In the genomic region with DNA sequence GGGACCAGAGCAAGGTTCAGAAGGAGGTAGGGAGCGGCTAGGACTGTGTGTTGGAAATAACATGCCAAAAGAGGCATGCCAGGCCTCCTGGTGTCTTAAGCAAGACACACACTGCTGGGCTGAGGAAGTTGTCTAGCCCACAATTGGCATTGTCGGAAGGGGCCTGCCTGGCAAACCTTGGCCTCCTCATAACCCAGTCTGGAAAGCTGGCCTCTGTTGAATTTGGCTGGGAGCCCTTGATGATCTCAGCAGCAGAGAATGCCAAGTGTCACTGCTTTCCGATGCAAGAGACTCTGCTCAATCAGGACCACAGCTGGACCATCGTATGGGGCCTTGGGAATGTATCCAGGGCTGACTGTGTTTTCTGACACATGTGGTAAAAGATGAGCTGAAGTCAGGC, we compare ENCODE assay signal across 9 mouse cellular contexts. TPM values are rescaled to one million over a fixed set of nuclear protein-coding genes. Genes with fewer than 3 reads are reported as not detected.
DNase-seq lines count a peak whose midpoint lies in the region; ATAC-seq and TF ChIP-seq lines count a peak whose summit lies in the region.
"Had no signal": no experiment of that assay in that cellular context is flagged by ENCODE, and none has a peak within 500 bp of the region (broad histone marks: within the 10 kb centered on the region; RNA-seq: fewer than 3 reads in every experiment).

No protein-coding gene starts in this region.

- H3K36me3 ChIP-seq in forebrain, embryonic 14.5 days (ENCODE audit: control insufficient read depth, insufficient read depth, low read length) = no peaks in the 10 kb centered on the region
- H3K36me3 ChIP-seq in forebrain, embryonic 12.5 days (replicated peaks) = no peaks in the 10 kb centered on the region
- H3K36me3 ChIP-seq in hindbrain, embryonic 15.5 days = no peaks in the 10 kb centered on the region
- H3K36me3 ChIP-seq in limb, embryonic 15.5 days = no peaks in the 10 kb centered on the region
- H3K36me3 ChIP-seq in stomach, embryonic 15.5 days = no peaks in the 10 kb centered on the region

- no peak overlapping the region for H3K4me2 ChIP-seq in forebrain, embryonic 14.5 days (ENCODE audit: low read length)
- no peak overlapping the region for H3K4me2 ChIP-seq in forebrain, embryonic 12.5 days
- H3K4me2 ChIP-seq in hindbrain, embryonic 15.5 days = no peak overlapping the region
- H3K4me2 ChIP-seq in limb, embryonic 15.5 days = no peak overlapping the region
- H3K4me2 ChIP-seq in stomach, embryonic 15.5 days = no peak overlapping the region

- no peak overlapping the region for H3K27ac ChIP-seq in forebrain, embryonic 14.5 days (ENCODE audit: low read depth, low read length)
- H3K27ac ChIP-seq in forebrain, embryonic 12.5 days = no peak overlapping the region
- no peak overlapping the region for H3K27ac ChIP-seq in gastrocnemius, adult 2 months
- no peak overlapping the region for H3K27ac ChIP-seq in hindbrain, embryonic 15.5 days (replicated peaks)
- H3K27ac ChIP-seq in limb, embryonic 15.5 days = peak overlapping the region; percentile 50
- H3K27ac ChIP-seq in stomach, embryonic 15.5 days = no peak overlapping the region; the same call in 1 of the 2 replicates
- H3K27ac ChIP-seq: liver, embryonic 14.5 days had no signal

- intact Hi-C loops in gastrocnemius, adult 2 months (cut with DNase I) = no loop called here

- peaks cover 3% of the 10 kb centered on the region; the same call in 1 of the 2 replicates for H3K4me1 ChIP-seq in forebrain, embryonic 14.5 days (ENCODE audit: control insufficient read depth, insufficient read depth, low read length)
- H3K4me1 ChIP-seq in forebrain, embryonic 12.5 days = no peaks in the 10 kb centered on the region
- no peaks in the 10 kb centered on the region; the same call in 1 of the 2 replicates for H3K4me1 ChIP-seq in hindbrain, embryonic 15.5 days (replicated peaks)
- peaks cover 11% of the 10 kb centered on the region for H3K4me1 ChIP-seq in limb, embryonic 15.5 days
- peaks cover 4% of the 10 kb centered on the region; the same call in 1 of the 2 replicates for H3K4me1 ChIP-seq in stomach, embryonic 15.5 days

- ATAC-seq in forebrain, embryonic 14.5 days = peak; percentile 73; the same call in 1 of the 2 replicates
- no peak for ATAC-seq in forebrain, embryonic 12.5 days (ENCODE audit: low FRiP score)
- peak; percentile 84 for ATAC-seq in hindbrain, embryonic 15.5 days (ENCODE audit: low FRiP score, low read depth)
- no peak for ATAC-seq in limb, embryonic 15.5 days (ENCODE audit: insufficient number of reproducible peaks, low FRiP score, low TSS enrichment, low read depth)
- ATAC-seq in stomach, embryonic 15.5 days (ENCODE audit: insufficient read depth, low FRiP score, low read depth) = peak; percentile 72

- TF ChIP-seq CTCF in gastrocnemius, adult 2 months (IDR thresholded peaks at IDR 0.05) = no peak

- no peak overlapping the region for H3K4me3 ChIP-seq in forebrain, embryonic 14.5 days (ENCODE audit: low read depth, low read length)
- no peak overlapping the region for H3K4me3 ChIP-seq in forebrain, embryonic 12.5 days (replicated peaks)
- H3K4me3 ChIP-seq in gastrocnemius, adult 2 months = no peak overlapping the region
- no peak overlapping the region for H3K4me3 ChIP-seq in hindbrain, embryonic 15.5 days
- H3K4me3 ChIP-seq in limb, embryonic 15.5 days = no peak overlapping the region
- H3K4me3 ChIP-seq in stomach, embryonic 15.5 days (replicated peaks) = no peak overlapping the region

- no peaks in the 10 kb centered on the region for H3K9me3 ChIP-seq in forebrain, embryonic 14.5 days (replicated peaks; ENCODE audit: control insufficient read depth, low read length)
- H3K9me3 ChIP-seq in forebrain, embryonic 12.5 days = no peaks in the 10 kb centered on the region
- H3K9me3 ChIP-seq in hindbrain, embryonic 15.5 days = no peaks in the 10 kb centered on the region
- no peaks in the 10 kb centered on the region for H3K9me3 ChIP-seq in limb, embryonic 15.5 days
- no peaks in the 10 kb centered on the region for H3K9me3 ChIP-seq in stomach, embryonic 15.5 days

- no peak overlapping the region for H3K9ac ChIP-seq in forebrain, embryonic 14.5 days (ENCODE audit: low read length)
- no peak overlapping the region for H3K9ac ChIP-seq in forebrain, embryonic 12.5 days
- H3K9ac ChIP-seq in hindbrain, embryonic 15.5 days = no peak overlapping the region
- H3K9ac ChIP-seq in limb, embryonic 15.5 days = no peak overlapping the region
- H3K9ac ChIP-seq in stomach, embryonic 15.5 days = no peak overlapping the region
- H3K9ac ChIP-seq: liver, embryonic 14.5 days had no signal

- no peaks in the 10 kb centered on the region for H3K27me3 ChIP-seq in forebrain, embryonic 14.5 days (replicated peaks; ENCODE audit: control insufficient read depth, insufficient read depth, low read length)
- no peaks in the 10 kb centered on the region for H3K27me3 ChIP-seq in forebrain, embryonic 12.5 days
- H3K27me3 ChIP-seq in hindbrain, embryonic 15.5 days = no peaks in the 10 kb centered on the region
- no peaks in the 10 kb centered on the region for H3K27me3 ChIP-seq in limb, embryonic 15.5 days
- H3K27me3 ChIP-seq in stomach, embryonic 15.5 days (replicated peaks) = no peaks in the 10 kb centered on the region

- WGBS in forebrain, embryonic 14.5 days = 44% methylated on average over 4 of the region's 4 CpGs
- 77% methylated on average over 4 of the region's 4 CpGs for WGBS in forebrain, embryonic 12.5 days
- 50% methylated on average over 4 of the region's 4 CpGs for WGBS in hindbrain, embryonic 15.5 days
- 38% methylated on average over 4 of the region's 4 CpGs for WGBS in limb, embryonic 15.5 days
- 32% methylated on average over 4 of the region's 4 CpGs for WGBS in stomach, embryonic 15.5 days

- peak; percentile 69 for DNase-seq in forebrain, embryonic 14.5 days (ENCODE audit: low spot score)
- DNase-seq in adrenal gland, adult (ENCODE audit: inconsistent age in 2 of 2, low spot score in 1 of 2) = peak; percentile 94 to 98
- peak; percentile 53 for DNase-seq in gastrocnemius, adult 2 months
- DNase-seq in left cerebral cortex, adult 18-20 months (ENCODE audit: low spot score in 2 of 2) = no peak

RNA-seq across cellular contexts. Expression of a gene that starts 27.9 kb away (rescaled TPM):
- 16.2 and 16.7 TPM in 2 replicates for polyA plus RNA-seq in forebrain, embryonic 14.5 days (2014; fragmentation: Nextera tagmentation; extraction: Ambion mirVana)
- 8.3 and 9.0 TPM in 2 replicates for polyA plus RNA-seq in forebrain, embryonic 12.5 days (2016; fragmentation: Nextera tagmentation; extraction: Ambion mirVana)
- total RNA-seq in gastrocnemius, adult 2 months (2021) = 100 to 1,000 TPM in 1 of 2 experiments, 10 to 100 TPM in 1; 70.8 to 175 TPM
- 10.8 and 15.7 TPM in 2 replicates for polyA plus RNA-seq in hindbrain, embryonic 15.5 days (2015; fragmentation: Nextera tagmentation; extraction: Ambion mirVana)
- polyA plus RNA-seq in limb, embryonic 15.5 days (2015; fragmentation: Nextera tagmentation; extraction: Ambion mirVana) = 26.6 and 61.5 TPM in 2 replicates
- polyA plus RNA-seq in stomach, embryonic 15.5 days (2015; fragmentation: Nextera tagmentation; extraction: Ambion mirVana) = 15.0 and 15.6 TPM in 2 replicates
- 10 to 100 TPM in 1 of 2 experiments, 1 to 10 TPM in 1; 7.6 to 10.6 TPM for total RNA-seq in left cerebral cortex, adult 18-20 months (2021)

Comparison
In these comparisons a context has a peak if more than half of its experiments do, and no peak if none do; other contexts are left out.
1. ATAC-seq: peak in forebrain, embryonic 14.5 days (single experiment), hindbrain, embryonic 15.5 days (single experiment) and stomach, embryonic 15.5 days (single experiment); none in forebrain, embryonic 12.5 days (single experiment) and limb, embryonic 15.5 days (single experiment).
2. DNase-seq: peak in forebrain, embryonic 14.5 days (single experiment), adrenal gland, adult (2 of 2) and gastrocnemius, adult 2 months (single experiment); none in left cerebral cortex, adult 18-20 months (0 of 2).